Mouse (Mus musculus) adrenal gland, postnatal 36 days (tissue): ENCODE data around the gene Batf3. TPM values are rescaled to one million over a fixed set of nuclear protein-coding genes. Genes with fewer than 3 reads are reported as not detected.

Experiments used
- DNase-seq, 2 experiments: peaks; one replicate each; pipeline ENCODE4 v3.0.0; 2021; ENCODE audit warnings: mixed read lengths in 1 of 2
- total RNA-seq, 2 experiments: library from RNA; stranded (reverse); gene quantifications; 2 replicates each; pipeline ENCODE4 v1.2.3; 2021

Gene Batf3
- total RNA-seq, 2 experiments from 2014 or later, result 1.4 to 9.6 TPM

- no peak for DNase-seq
Measured at GRCm38 (mm10) chr1:191086304-191086878, 11.3 kb upstream of the Batf3 start.

DNA sequence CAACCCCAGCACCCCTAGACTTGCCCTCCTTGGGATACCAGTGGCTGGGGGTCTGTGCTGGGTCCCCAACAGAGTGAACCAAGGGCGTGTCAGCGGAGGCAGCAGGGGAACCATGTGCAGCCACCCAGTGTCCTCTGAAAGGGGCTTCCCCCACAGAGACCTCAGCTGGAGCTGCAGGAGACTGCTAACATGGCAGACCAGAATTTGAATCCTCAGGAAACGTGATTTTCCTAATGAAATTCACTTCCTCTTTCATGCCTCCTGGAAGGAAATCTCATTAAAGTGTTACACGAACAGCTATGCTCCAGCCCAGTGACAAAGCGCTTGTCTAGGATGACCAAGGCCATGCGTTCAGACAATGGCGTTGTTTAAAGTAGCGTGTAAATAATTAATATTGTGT lies 10.7 kb upstream of the Batf3 start:
- no peak for DNase-seq

DNA sequence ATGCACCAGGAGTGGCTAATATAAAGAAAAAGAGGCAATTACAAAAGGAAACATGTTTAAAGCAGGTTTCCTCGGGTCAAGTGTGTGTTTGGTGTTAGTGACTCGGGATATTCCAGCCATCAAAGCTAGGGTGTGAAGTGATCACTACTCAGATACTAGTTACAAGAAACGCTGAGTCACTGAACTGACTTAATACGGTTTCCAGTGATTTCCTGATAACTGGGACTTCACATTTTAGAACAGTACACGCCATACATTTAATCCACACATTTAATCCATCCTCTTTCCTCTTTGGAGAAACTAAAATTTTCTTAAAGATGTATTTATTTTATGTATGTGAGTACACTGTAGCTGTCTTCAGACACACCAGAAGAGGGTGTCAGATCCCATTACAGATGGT lies 9.7 kb upstream of the Batf3 start:
- no peak for DNase-seq

DNA sequence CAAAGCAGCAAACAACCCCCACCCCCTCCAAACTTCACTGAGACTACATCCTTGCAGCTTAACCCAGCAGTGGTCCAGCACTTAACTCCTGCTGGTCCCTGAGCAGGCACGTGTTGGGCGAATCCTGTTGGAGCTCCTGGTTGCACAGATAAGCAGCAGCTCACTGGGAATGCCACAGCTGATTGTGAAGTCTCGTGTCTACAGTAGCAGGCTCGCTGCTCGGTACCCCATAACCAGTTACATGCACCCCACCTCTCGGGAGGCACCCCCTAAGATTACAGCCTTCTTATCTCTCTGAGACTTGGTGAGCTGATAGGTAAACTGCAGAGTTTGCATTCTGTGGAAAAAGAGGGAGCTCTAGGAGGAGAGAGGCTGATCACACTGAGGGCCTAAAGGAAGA lies 8.3 kb upstream of the Batf3 start:
- DNase-seq, result no peak

DNA sequence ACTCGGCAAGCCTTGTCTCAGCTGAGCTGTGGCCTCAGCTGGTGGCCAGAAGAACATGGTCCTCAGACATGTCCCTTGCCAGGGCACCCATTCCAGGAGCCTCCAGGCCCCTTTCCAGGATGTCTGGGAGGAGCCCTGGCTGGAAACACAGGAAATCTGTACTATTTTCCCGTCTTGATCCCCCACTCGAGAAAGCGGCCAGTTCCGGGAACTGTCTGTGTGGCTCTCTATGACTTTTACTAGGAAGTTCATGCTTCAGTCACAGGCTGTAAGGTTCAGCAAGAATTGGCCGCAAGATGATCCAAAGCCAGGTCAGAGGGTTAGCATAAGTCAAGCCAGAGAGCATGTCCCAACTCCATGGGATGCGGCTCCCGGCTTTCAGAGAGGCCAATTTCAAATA lies 5.6 kb upstream of the Batf3 start:
- peak; percentile 21 to 31 for DNase-seq

GRCm38 (mm10) chr1:191093578-191093977 lies 4.1 kb upstream of the Batf3 start:
- no peak for DNase-seq

GRCm38 (mm10) chr1:191095019-191095418 lies 2.6 kb upstream of the Batf3 start:
- DNase-seq, result no peak

DNA sequence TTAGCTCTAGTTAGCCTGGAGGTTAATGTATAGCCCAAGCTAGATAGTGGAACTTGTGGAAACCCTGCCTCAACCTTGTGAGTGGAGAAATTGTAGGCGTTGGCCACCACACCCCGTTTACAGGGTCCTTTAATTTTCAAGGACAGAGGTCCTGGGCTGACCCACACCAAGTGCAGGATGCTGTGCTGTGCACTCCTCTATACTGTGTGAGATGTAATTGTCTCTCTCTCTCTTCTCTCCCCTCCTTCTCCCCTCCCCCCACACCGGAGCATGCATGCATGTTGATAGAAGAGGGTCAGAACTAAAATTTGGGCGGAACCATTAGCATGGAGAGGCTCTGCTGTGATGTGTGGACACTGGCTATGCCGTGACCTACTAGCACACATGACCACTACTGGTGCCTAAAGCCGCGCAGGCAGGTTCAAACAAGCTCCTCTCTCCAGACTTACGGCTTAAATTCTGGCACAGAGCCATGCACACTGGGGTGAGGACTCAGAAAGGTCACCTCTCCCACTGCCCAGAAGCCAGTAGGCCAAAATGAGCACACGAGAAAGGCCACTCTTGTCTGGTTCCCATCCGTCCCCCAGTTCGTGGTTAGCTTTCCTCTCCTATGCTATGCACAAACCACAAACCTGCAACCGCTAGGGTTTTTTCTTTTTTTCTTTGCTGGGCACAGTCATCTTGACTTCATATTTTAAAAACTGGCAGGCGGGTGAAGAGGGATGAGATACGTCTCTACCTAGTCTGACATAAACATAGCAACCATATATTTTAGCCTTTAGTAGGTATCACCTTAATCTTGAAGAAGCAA lies 571 bp upstream of the Batf3 start:
- DNase-seq, result no peak

DNA sequence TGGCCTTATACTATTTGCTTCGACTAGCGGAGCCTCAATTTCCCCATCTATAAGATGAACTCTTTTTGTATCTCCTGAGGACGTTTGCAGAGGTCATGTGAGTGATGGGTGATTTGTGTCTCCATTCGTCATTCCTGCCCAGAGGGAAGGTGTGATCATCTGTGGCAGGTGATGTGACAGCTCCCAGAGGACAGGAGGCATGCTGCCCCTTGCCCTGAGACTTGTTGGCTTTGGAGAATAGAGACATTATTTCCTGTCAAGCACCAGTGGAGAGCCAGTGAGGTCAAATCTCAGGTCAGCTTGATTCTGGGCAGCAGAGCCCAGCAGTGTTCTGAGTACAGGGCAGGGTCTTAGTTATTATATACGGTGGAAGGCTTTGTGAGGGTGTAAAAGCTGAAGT lies 1.5 kb downstream of the Batf3 start:
- no peak for DNase-seq

GRCm38 (mm10) chr1:191099772-191100291 lies 2.2 kb downstream of the Batf3 start:
- DNase-seq, result no peak

- DNase-seq, result no peak
Measured at GRCm38 (mm10) chr1:191102730-191103370, 5.2 kb downstream of the Batf3 start.

- no peak for DNase-seq
Measured at GRCm38 (mm10) chr1:191105246-191105645, 7.6 kb downstream of the Batf3 start.

DNA sequence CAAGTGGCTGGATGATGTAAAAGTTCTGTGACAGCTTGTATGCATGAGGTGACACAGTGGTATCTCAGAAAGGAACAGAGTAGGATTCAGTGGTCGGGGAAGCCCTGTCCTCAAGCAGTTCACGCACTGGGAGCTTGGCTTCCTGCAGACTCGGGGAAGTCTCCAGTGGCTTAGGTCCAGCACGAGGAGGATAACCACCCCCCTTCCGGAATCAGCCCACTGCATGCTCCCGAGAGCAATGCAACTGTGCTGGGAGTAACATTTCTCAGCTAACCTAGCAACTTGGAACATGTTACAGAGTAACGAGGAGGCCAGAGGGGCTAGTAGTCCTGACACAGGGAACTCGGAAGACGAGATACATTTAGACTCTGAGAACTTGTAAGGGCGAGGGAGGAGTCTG lies 9.7 kb downstream of the Batf3 start:
- DNase-seq, result no peak

GRCm38 (mm10) chr1:191109907-191110306 lies 12.3 kb downstream of the Batf3 start:
- no peak for DNase-seq

GRCm38 (mm10) chr1:191111146-191111545 lies 13.5 kb downstream of the Batf3 start:
- no peak for DNase-seq

DNA sequence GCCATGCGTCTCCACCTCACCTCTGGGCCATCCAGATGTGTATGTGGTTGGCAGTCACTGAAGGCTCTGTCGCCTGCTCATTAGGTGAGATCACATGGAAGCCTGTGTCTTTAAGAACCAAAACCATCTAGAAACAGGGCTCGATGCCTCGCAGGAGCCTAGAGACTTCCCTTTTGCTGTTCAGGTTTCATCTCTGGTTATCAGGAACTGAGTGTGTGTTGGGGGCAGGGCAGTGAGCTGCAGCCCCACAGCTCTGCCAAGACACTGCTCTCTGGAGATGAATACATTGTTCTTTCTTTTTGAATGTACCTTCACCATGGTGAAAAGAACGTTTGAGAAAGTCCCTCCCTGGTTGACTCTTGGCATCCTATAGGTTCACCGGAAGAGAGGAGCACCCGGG lies 17.2 kb downstream of the Batf3 start:
- no peak for DNase-seq

GRCm38 (mm10) chr1:191115514-191116238 lies 18.0 kb downstream of the Batf3 start:
- no peak for DNase-seq

DNA sequence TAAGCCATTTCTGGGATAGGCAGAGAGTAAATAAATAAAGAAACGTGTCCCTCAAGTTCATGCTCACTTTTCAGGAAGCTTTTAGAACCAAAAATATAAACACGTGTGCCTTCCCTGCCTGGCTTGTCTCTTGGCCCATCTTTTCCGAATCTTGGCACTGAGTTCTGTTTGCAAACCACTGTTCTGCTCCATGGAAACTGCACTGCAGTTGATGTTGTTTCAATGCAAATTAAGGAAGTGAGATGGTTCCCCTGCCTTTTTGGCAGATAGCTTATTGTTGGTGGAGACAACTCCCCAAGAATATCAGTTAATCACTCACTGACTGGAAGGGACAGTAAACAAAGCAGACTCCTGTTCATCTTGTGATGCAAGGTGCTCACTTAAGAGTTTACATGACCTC lies 25.1 kb downstream of the Batf3 start:
- no peak for DNase-seq

GRCm38 (mm10) chr1:191123696-191124095 lies 26.0 kb downstream of the Batf3 start:
- no peak for DNase-seq

GRCm38 (mm10) chr1:191124288-191124687 lies 26.6 kb downstream of the Batf3 start:
- DNase-seq, result no peak

DNA sequence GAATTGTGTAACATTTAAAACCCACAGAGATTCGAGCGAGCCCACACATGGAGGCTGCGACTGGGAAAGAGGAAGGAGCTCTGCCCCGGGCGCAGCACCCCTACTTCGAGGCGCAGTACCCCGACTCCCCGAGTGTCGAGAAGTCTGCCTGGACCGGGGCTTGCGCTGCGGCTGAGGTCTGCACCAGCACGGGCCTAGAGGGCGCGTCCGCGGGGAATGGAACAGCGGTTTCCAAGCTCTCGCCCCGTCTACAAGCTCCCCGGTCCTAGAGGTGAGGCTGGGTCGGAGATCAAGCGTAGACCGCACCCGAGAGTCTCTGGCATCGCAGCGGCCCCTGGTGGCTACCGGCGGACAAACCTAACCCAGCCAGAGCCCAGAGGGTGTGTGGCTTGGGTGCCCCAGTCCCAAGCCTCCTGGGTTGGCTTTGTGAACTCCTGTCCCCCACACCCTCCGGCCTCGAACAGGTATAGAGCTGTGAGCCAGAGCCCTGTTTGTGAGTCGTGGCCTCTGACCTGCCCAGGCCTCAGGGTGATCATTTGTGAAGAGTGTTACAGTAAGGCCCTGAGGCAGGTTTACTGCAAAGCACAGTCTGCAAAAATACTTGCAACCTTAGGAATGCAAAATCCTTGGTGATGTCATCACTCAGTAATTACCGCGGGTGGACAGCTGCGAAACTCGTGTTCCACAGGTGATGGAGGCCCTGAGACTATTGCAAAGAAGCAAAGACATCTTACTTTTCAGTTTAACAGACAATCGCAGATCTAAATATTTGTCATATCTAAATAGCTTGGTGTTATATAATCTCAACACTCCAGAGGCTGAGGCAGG lies 28.4 kb downstream of the Batf3 start:
- peak; percentile 77 to 86 for DNase-seq

DNA sequence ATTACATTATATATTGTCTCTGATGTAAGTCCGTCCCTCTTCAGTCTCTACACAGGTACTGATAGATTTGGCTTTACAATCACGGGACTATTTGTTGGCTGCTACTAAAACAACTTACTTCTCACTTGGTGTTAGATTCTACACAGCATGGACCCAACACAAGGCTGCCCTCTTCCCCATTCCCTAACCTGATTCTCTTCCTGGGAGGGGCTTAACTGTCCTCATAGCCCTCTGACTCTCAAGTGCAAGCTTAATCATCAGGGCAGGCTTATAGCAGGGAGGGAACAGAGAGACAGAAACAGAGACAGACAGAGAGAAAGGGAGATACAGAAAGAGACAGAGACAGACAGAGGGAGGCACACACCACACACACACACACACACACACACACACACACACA lies 34.0 kb downstream of the Batf3 start:
- DNase-seq, result no peak
